Mouse (Mus musculus) forelimb bud, embryonic 11.5 days (tissue): Measurements from ENCODE around the gene Lrrc10.
"Not testable (repeated sequence)": the region's sequence is repeated elsewhere in the genome, so short reads cannot be mapped to it uniquely, and the experiment has no call there.

Experiments used
- DNase-seq: peaks from one replicate; pipeline ENCODE4 v3.0.0-alpha.2; 2012; ENCODE audit warnings: low read depth, low spot score

The Lrrc10 gene

GRCm38 (mm10) chr10:117045175-117046056 is at the start of gene Lrrc10:
Gene Lrrc10 (plus strand): TSS chr10:117045341.
- DNase-seq, result no peak

- DNase-seq, result no peak
These were observed 49.4 kb upstream of the Lrrc10 start for GRCm38 (mm10) chr10:116995584-116996235.

- no peak for DNase-seq
These were observed 48.9 kb upstream of the Lrrc10 start for GRCm38 (mm10) chr10:116996236-116996600.

- DNase-seq, result no peak
These were observed 46.3 kb upstream of the Lrrc10 start for GRCm38 (mm10) chr10:116998716-116999455.

- DNase-seq, result no peak
These were observed 44.2 kb upstream of the Lrrc10 start for GRCm38 (mm10) chr10:117000975-117001374.

GRCm38 (mm10) chr10:117004695-117005094 is 40.4 kb upstream of the Lrrc10 start:
- DNase-seq, result peak; percentile 71

- no peak for DNase-seq
These were observed 39.3 kb upstream of the Lrrc10 start for GRCm38 (mm10) chr10:117005707-117006464.

GRCm38 (mm10) chr10:117009691-117010090 is 35.5 kb upstream of the Lrrc10 start:
- DNase-seq, result no peak

GRCm38 (mm10) chr10:117011047-117011446 is 34.1 kb upstream of the Lrrc10 start:
- DNase-seq, result no peak

- DNase-seq, result peak; percentile 54
These were observed 31.3 kb upstream of the Lrrc10 start for GRCm38 (mm10) chr10:117013689-117014390.

- no peak for DNase-seq
These were observed 30.6 kb upstream of the Lrrc10 start for GRCm38 (mm10) chr10:117014565-117014964.

GRCm38 (mm10) chr10:117018281-117018840 is 26.8 kb upstream of the Lrrc10 start:
- no peak for DNase-seq

GRCm38 (mm10) chr10:117021020-117021754 is 24.0 kb upstream of the Lrrc10 start:
- peak; percentile 80 for DNase-seq

GRCm38 (mm10) chr10:117023693-117024092 is 21.4 kb upstream of the Lrrc10 start:
- DNase-seq, result no peak

- DNase-seq, result not testable (repeated sequence)
These were observed 19.4 kb upstream of the Lrrc10 start for GRCm38 (mm10) chr10:117025776-117026175.

- DNase-seq, result no peak
These were observed 19.0 kb upstream of the Lrrc10 start for GRCm38 (mm10) chr10:117026176-117026575.

- no peak for DNase-seq
These were observed 14.0 kb upstream of the Lrrc10 start for GRCm38 (mm10) chr10:117031160-117031559.

- DNase-seq, result peak; percentile 82
These were observed 11.4 kb upstream of the Lrrc10 start for GRCm38 (mm10) chr10:117033785-117034184.

GRCm38 (mm10) chr10:117040355-117040754 is 4.8 kb upstream of the Lrrc10 start:
- DNase-seq, result no peak

GRCm38 (mm10) chr10:117042295-117042694 is 2.8 kb upstream of the Lrrc10 start:
- no peak for DNase-seq
